Mouse (Mus musculus): ENCODE measurements around the gene Agk. TPM values are rescaled to one million over a fixed set of nuclear protein-coding genes. Genes with fewer than 3 reads are reported as not detected.

The Agk gene
- polyA plus RNA-seq, 1 experiment from 2014 or later: 33.9 TPM

DNA sequence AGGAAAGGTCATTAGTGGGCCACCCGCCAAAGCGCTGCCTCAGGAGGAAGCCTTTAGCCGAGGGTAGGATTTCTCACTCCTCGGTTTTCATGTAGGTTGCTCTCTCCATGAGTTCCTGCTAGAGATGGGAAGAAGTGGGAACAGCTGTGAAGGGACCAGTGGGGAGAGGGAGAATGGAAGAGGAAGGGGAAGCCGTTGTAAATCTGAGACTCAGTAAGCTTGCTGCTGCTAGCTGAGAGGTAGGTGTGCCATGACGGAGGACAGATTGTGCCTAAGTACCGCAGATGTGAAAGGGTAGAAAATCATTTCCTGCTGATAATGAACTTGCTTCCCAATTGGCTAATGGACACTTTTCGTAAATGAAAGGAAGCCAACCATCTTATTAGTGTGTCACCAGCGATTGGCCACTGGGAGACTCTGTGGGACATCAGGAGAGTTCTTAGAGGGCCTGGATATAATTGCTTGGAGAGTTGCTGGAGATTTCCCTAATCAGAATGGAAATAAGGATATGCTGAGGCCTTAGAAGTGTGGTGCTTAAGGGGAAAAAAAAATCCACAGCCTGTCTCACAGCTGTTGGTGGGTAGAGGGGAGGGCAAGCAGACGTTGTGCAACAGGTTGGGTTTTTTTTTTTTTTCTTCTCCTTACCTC lies 118.4 kb downstream of the Agk start:
- Histone ChIP-seq H3K36me3 (no peaks in the 10 kb centered on the region), H3K4me2 (no peak overlapping the region), H3K27me3 (replicated peaks) (peaks cover 43% of the 10 kb centered on the region), H3K27ac (replicated peaks) (no peak overlapping the region), H3K9ac (no peak overlapping the region), H3K4me1 (no peaks in the 10 kb centered on the region), H3K4me3 (no peak overlapping the region), H3K9me3 (no peaks in the 10 kb centered on the region)
- 19% methylated on average over 10 of the region's 10 CpGs for WGBS
- ATAC-seq (ENCODE audit: extremely low read depth, insufficient number of reproducible peaks, low FRiP score, low TSS enrichment): no peak

Other genes starting within 250 kb of the Agk start
- 3.1 and 3.2 TPM in 2 replicates for gene E330009J07Rik, start 111.0 kb downstream of the Agk start, polyA plus RNA-seq (2015; fragmentation: Nextera tagmentation; extraction: Ambion mirVana)
- not detected in 2 replicates for gene Wee2, start 113.9 kb downstream of the Agk start, polyA plus RNA-seq (2015; fragmentation: Nextera tagmentation; extraction: Ambion mirVana)
- gene Ssbp1, start 146.2 kb downstream of the Agk start, polyA plus RNA-seq (2015; fragmentation: Nextera tagmentation; extraction: Ambion mirVana): 94.1 and 112 TPM in 2 replicates
- gene Tas2r137, start 166.1 kb downstream of the Agk start, polyA plus RNA-seq (2015; fragmentation: Nextera tagmentation; extraction: Ambion mirVana): not detected in 2 replicates
- not detected in 2 replicates for gene Tas2r108, start 168.4 kb downstream of the Agk start, polyA plus RNA-seq (2015; fragmentation: Nextera tagmentation; extraction: Ambion mirVana)
- not detected in 2 replicates for gene Prss37, start 194.3 kb downstream of the Agk start, polyA plus RNA-seq (2015; fragmentation: Nextera tagmentation; extraction: Ambion mirVana)
- gene Olfr461, start 229.9 kb downstream of the Agk start, polyA plus RNA-seq (2015; fragmentation: Nextera tagmentation; extraction: Ambion mirVana): not detected in 2 replicates
- gene Olfr460, start 244.3 kb downstream of the Agk start, polyA plus RNA-seq (2015; fragmentation: Nextera tagmentation; extraction: Ambion mirVana): not detected in 2 replicates

All from heart, embryonic 13.5 days (tissue).